ENCODE assay signal across 28 mouse cellular contexts in genomic region chr1:182148864-182149514, GRCm38 (mm10). TPM values are rescaled to one million over a fixed set of nuclear protein-coding genes. Genes with fewer than 3 reads are reported as not detected.
DNase-seq lines count a peak whose midpoint lies in the region; ATAC-seq and TF ChIP-seq lines count a peak whose summit lies in the region.
"Had no signal": no experiment of that assay in that cellular context is flagged by ENCODE, and none has a peak within 500 bp of the region (broad histone marks: within the 10 kb centered on the region; RNA-seq: fewer than 3 reads in every experiment).

No protein-coding gene starts in this region.

- 22% methylated on average over 7 of the region's 7 CpGs for WGBS in heart, embryonic 12.5 days
- WGBS in heart, embryonic 15.5 days, result 24% methylated on average over 7 of the region's 7 CpGs
- WGBS in limb, embryonic 10.5 days, result 87% methylated on average over 7 of the region's 7 CpGs
- 82% methylated on average over 7 of the region's 7 CpGs for WGBS in hindbrain, embryonic 13.5 days
- 46% methylated on average over 7 of the region's 7 CpGs for WGBS in kidney, adult 2 months

- intact Hi-C loops in heart, postnatal 14 days (cut with DNase I), result loop anchor here (10.0 kb wide), 1 partner anchor 136 kb away; the partner anchor contains the start of gene Degs1

- TF ChIP-seq POLR2A in kidney, adult 2 months (IDR thresholded peaks at IDR 0.05; ENCODE audit: low read depth, low read length), result no peak

- H3K4me1 ChIP-seq in heart, embryonic 12.5 days (replicated peaks), result peaks cover 18% of the 10 kb centered on the region
- peaks cover 15% of the 10 kb centered on the region for H3K4me1 ChIP-seq in heart, embryonic 15.5 days (replicated peaks)
- peaks cover 13% of the 10 kb centered on the region for H3K4me1 ChIP-seq in limb, embryonic 10.5 days
- no peaks in the 10 kb centered on the region for H3K4me1 ChIP-seq in hindbrain, embryonic 13.5 days (replicated peaks)
- no peaks in the 10 kb centered on the region for H3K4me1 ChIP-seq in kidney, adult 2 months (ENCODE audit: control insufficient read depth, insufficient read depth, low read length)
- H3K4me1 ChIP-seq: forebrain, embryonic 12.5 days; hindbrain, embryonic 10.5 days; hindbrain, embryonic 15.5 days had no signal

- no peaks in the 10 kb centered on the region; the same call in 1 of the 2 replicates for H3K27me3 ChIP-seq in heart, embryonic 12.5 days (replicated peaks)
- H3K27me3 ChIP-seq in heart, embryonic 15.5 days, result no peaks in the 10 kb centered on the region
- H3K27me3 ChIP-seq in limb, embryonic 10.5 days (ENCODE audit: low read depth, poor library complexity, severe bottlenecking), result no peaks in the 10 kb centered on the region
- no peaks in the 10 kb centered on the region for H3K27me3 ChIP-seq in hindbrain, embryonic 13.5 days
- no peaks in the 10 kb centered on the region for H3K27me3 ChIP-seq in kidney, adult 2 months (replicated peaks; ENCODE audit: control insufficient read depth, insufficient read depth, low read length)
- H3K27me3 ChIP-seq: embryonic facial prominence, embryonic 13.5 days; forebrain, embryonic 12.5 days; hindbrain, embryonic 15.5 days; Patski had no signal

- no peak for TF ChIP-seq CTCF in kidney, adult 2 months (conservative IDR thresholded peaks at IDR 0.05; ENCODE audit: insufficient read depth, insufficient read length, low read depth, low read length)

- DNase-seq in heart, adult 18-20 months, result peak; percentile 26 to 29
- no peak for DNase-seq in heart, postnatal 14 days
- DNase-seq in heart, adult 11 months, result no peak
- DNase-seq in limb, embryonic 10.5 days (ENCODE audit: low spot score), result peak; percentile 16
- DNase-seq in kidney, adult 2 months, result no peak
- DNase-seq: adrenal gland, adult 2 months; adrenal gland, postnatal 25 days; B cell, adult 2 months; cerebellum, adult 18-20 months; cerebellum, adult 9-11 months; cerebellum, postnatal 36 days; gastrocnemius, postnatal 10 days; kidney, adult 8-10 months had no signal

- no peaks in the 10 kb centered on the region for H3K9me3 ChIP-seq in heart, embryonic 12.5 days (replicated peaks)
- no peaks in the 10 kb centered on the region for H3K9me3 ChIP-seq in heart, embryonic 15.5 days (replicated peaks)
- H3K9me3 ChIP-seq in limb, embryonic 10.5 days (replicated peaks), result no peaks in the 10 kb centered on the region
- no peaks in the 10 kb centered on the region for H3K9me3 ChIP-seq in hindbrain, embryonic 13.5 days
- H3K9me3 ChIP-seq: embryonic facial prominence, embryonic 13.5 days; forebrain, embryonic 12.5 days; G1E; hindbrain, embryonic 15.5 days had no signal

- peak overlapping the region; percentile 30; the same call in 1 of the 2 replicates for H3K4me2 ChIP-seq in heart, embryonic 12.5 days
- peak overlapping the region; percentile 21; the same call in 1 of the 2 replicates for H3K4me2 ChIP-seq in heart, embryonic 15.5 days
- H3K4me2 ChIP-seq in hindbrain, embryonic 13.5 days, result no peak overlapping the region
- H3K4me2 ChIP-seq: embryonic facial prominence, embryonic 13.5 days; forebrain, embryonic 12.5 days; hindbrain, embryonic 15.5 days had no signal

- H3K9ac ChIP-seq in heart, embryonic 12.5 days, result no peak overlapping the region
- H3K9ac ChIP-seq in heart, embryonic 15.5 days, result no peak overlapping the region
- H3K9ac ChIP-seq in hindbrain, embryonic 13.5 days, result no peak overlapping the region
- H3K9ac ChIP-seq: embryonic facial prominence, embryonic 13.5 days; forebrain, embryonic 12.5 days; hindbrain, embryonic 15.5 days had no signal

- no peaks in the 10 kb centered on the region for H3K36me3 ChIP-seq in heart, embryonic 12.5 days
- no peaks in the 10 kb centered on the region for H3K36me3 ChIP-seq in heart, embryonic 15.5 days
- H3K36me3 ChIP-seq in limb, embryonic 10.5 days, result no peaks in the 10 kb centered on the region
- H3K36me3 ChIP-seq in hindbrain, embryonic 13.5 days, result no peaks in the 10 kb centered on the region
- no peaks in the 10 kb centered on the region for H3K36me3 ChIP-seq in kidney, adult 2 months (ENCODE audit: control insufficient read depth, insufficient read depth, low read length)
- H3K36me3 ChIP-seq: embryonic facial prominence, embryonic 13.5 days; forebrain, embryonic 12.5 days; G1E; hindbrain, embryonic 10.5 days; hindbrain, embryonic 15.5 days had no signal

- H3K4me3 ChIP-seq in heart, embryonic 12.5 days, result no peak overlapping the region
- H3K4me3 ChIP-seq in heart, embryonic 15.5 days, result no peak overlapping the region
- no peak overlapping the region for H3K4me3 ChIP-seq in limb, embryonic 10.5 days
- H3K4me3 ChIP-seq in hindbrain, embryonic 13.5 days, result no peak overlapping the region
- no peak overlapping the region for H3K4me3 ChIP-seq in kidney, adult 2 months (ENCODE audit: insufficient read depth, low read depth, low read length)
- H3K4me3 ChIP-seq: embryonic facial prominence, embryonic 13.5 days; forebrain, embryonic 12.5 days; hindbrain, embryonic 10.5 days; hindbrain, embryonic 15.5 days had no signal

- peak overlapping the region; percentile 71 for H3K27ac ChIP-seq in heart, embryonic 12.5 days (ENCODE audit: poor library complexity, severe bottlenecking)
- peak overlapping the region; percentile 80 for H3K27ac ChIP-seq in heart, embryonic 15.5 days
- no peak overlapping the region for H3K27ac ChIP-seq in limb, embryonic 10.5 days
- H3K27ac ChIP-seq in hindbrain, embryonic 13.5 days, result no peak overlapping the region
- H3K27ac ChIP-seq in kidney, adult 2 months (ENCODE audit: insufficient read depth, low read depth, low read length), result no peak overlapping the region
- H3K27ac ChIP-seq: embryonic facial prominence, embryonic 13.5 days; forebrain, embryonic 12.5 days; hindbrain, embryonic 10.5 days; hindbrain, embryonic 15.5 days had no signal

- ATAC-seq in heart, embryonic 12.5 days (ENCODE audit: insufficient number of reproducible peaks, low FRiP score), result peak; percentile 72
- ATAC-seq in heart, embryonic 15.5 days (replicated peaks; ENCODE audit: insufficient number of reproducible peaks, insufficient read depth, low FRiP score, low read depth), result peak; percentile 88
- no peak for ATAC-seq in hindbrain, embryonic 13.5 days (ENCODE audit: low FRiP score)
- ATAC-seq: activated CD4-positive, CD25-positive, alpha-beta regulatory T cell, adult 4 months; CD4-positive, CD25-positive, alpha-beta regulatory T cell, adult 4 months; forebrain, embryonic 16.5 days; intestine, embryonic 16.5 days; Patski had no signal

RNA-seq across cellular contexts. Expression of gene Vmn1r1, which starts 15.3 kb away (rescaled TPM):
- not detected for total RNA-seq in heart, adult 18-20 months (2021)
- total RNA-seq in heart, postnatal 14 days (2021), result not detected
- polyA plus RNA-seq in heart, embryonic 12.5 days (2016; fragmentation: Nextera tagmentation; extraction: Ambion mirVana), result not detected in 2 replicates
- polyA plus RNA-seq in heart, embryonic 15.5 days (2015; fragmentation: Nextera tagmentation; extraction: Ambion mirVana), result not detected in 2 replicates
- polyA plus RNA-seq in limb, embryonic 10.5 days (2016; fragmentation: Nextera tagmentation; extraction: Ambion mirVana), result not detected in 2 replicates
- polyA plus RNA-seq in hindbrain, embryonic 13.5 days (2015; fragmentation: Nextera tagmentation; extraction: Ambion mirVana), result not detected in 2 replicates
- not detected in 2 replicates for polyA plus RNA-seq in kidney, adult 2 months (2012; rRNA removed)
- total RNA-seq: adrenal gland, adult 2 months; adrenal gland, postnatal 25 days; gastrocnemius, postnatal 10 days; gastrocnemius, postnatal 4 days had no signal
- polyA plus RNA-seq: activated CD4-positive, CD25-positive, alpha-beta regulatory T cell, adult 4 months; adrenal gland, adult 2 months; embryonic facial prominence, embryonic 13.5 days; forebrain, embryonic 12.5 days; forebrain, embryonic 16.5 days; frontal cortex, adult 2 months; G1E; hindbrain, embryonic 10.5 days; hindbrain, embryonic 15.5 days; intestine, embryonic 16.5 days; Patski had no signal

RNA-seq across cellular contexts. Expression of gene Srp9, which starts 24.5 kb away (rescaled TPM):
- total RNA-seq in heart, adult 18-20 months (2021), result 10 to 100 TPM; 49.4 to 52.0 TPM
- 10 to 100 TPM; 42.6 to 46.6 TPM for total RNA-seq in heart, postnatal 14 days (2021)
- polyA plus RNA-seq in heart, embryonic 12.5 days (2016; fragmentation: Nextera tagmentation; extraction: Ambion mirVana), result 122 and 123 TPM in 2 replicates
- 88.4 and 109 TPM in 2 replicates for polyA plus RNA-seq in heart, embryonic 15.5 days (2015; fragmentation: Nextera tagmentation; extraction: Ambion mirVana)
- polyA plus RNA-seq in limb, embryonic 10.5 days (2016; fragmentation: Nextera tagmentation; extraction: Ambion mirVana), result 168 TPM in 2 replicates
- polyA plus RNA-seq in hindbrain, embryonic 13.5 days (2015; fragmentation: Nextera tagmentation; extraction: Ambion mirVana), result 140 and 146 TPM in 2 replicates
- polyA plus RNA-seq in kidney, adult 2 months (2012; rRNA removed), result 44.0 and 52.8 TPM in 2 replicates

Comparison
In these comparisons a context has a peak if more than half of its experiments do, and no peak if none do; other contexts are left out.
1. DNase-seq: peak in heart, adult 18-20 months (2 of 2) and limb, embryonic 10.5 days (single experiment); none in heart, postnatal 14 days (0 of 2), heart, adult 11 months (single experiment) and kidney, adult 2 months (single experiment).
2. H3K27ac ChIP-seq: peak in heart, embryonic 12.5 days (single experiment) and heart, embryonic 15.5 days (single experiment); none in limb, embryonic 10.5 days (single experiment), hindbrain, embryonic 13.5 days (single experiment) and kidney, adult 2 months (single experiment).